Mouse (Mus musculus) liver, adult 2 months (tissue): ENCODE measurements around the gene Tmcc2. TPM values are rescaled to one million over a fixed set of nuclear protein-coding genes. Genes with fewer than 3 reads are reported as not detected.

Source experiments
- DNase-seq: peaks from one replicate; pipeline ENCODE4 v3.0.0-alpha.2; 2011; ENCODE audit warnings: low read depth, low spot score; ENCODE audit errors: extremely low read depth
- H3K27ac ChIP-seq: fragments of 200-500 bp; replicated peaks from 2 replicates; pipeline ENCODE4 v1.5.1; 2012; ENCODE audit warnings: low read depth, mild to moderate bottlenecking, control low read depth, inconsistent platforms, low read length; ENCODE audit not compliant: insufficient read depth
- H3K27me3 ChIP-seq: fragments of 200-500 bp; 2 replicates; pipeline ENCODE4 v1.6.1; 2012; ENCODE audit warnings: mild to moderate bottlenecking, moderate library complexity, low read length, inconsistent platforms; ENCODE audit not compliant: control insufficient read depth, insufficient read depth
- H3K36me3 ChIP-seq: fragments of 200-500 bp; 2 replicates; pipeline ENCODE4 v1.6.1; 2012; ENCODE audit warnings: low read length, inconsistent platforms; ENCODE audit not compliant: control insufficient read depth, insufficient read depth
- H3K4me1 ChIP-seq: fragments of 200-500 bp; 2 replicates; pipeline ENCODE4 v1.6.1; 2011; ENCODE audit warnings: low read length; ENCODE audit not compliant: control insufficient read depth, insufficient read depth
- H3K4me3 ChIP-seq: fragments of 200-500 bp; 2 replicates; pipeline ENCODE4 v1.5.1; 2011; ENCODE audit warnings: low read depth, mild to moderate bottlenecking, control low read depth, low read length, moderate library complexity; ENCODE audit not compliant: insufficient read depth
- H3K79me2 ChIP-seq: fragments of 200-500 bp; 2 replicates; pipeline ENCODE4 v1.6.1; 2012; ENCODE audit warnings: inconsistent platforms, mild to moderate bottlenecking, low read length, moderate library complexity; ENCODE audit not compliant: control insufficient read depth, insufficient read depth
- H3K9ac ChIP-seq: fragments of 200-500 bp; 2 replicates; pipeline ENCODE4 v1.6.1; 2012; ENCODE audit warnings: low read depth, mild to moderate bottlenecking, control low read depth, inconsistent platforms, low read length
- CTCF ChIP-seq: fragments of 200-500 bp; IDR thresholded peaks from 2 replicates; pipeline ENCODE4 v1.5.1; 2011; ENCODE audit warnings: low read depth, low read length, control low read depth
- POLR2A ChIP-seq: fragments of 200-500 bp; IDR thresholded peaks from 2 replicates; pipeline ENCODE4 v1.6.1; 2011; ENCODE audit warnings: low read length, control low read depth; ENCODE audit not compliant: insufficient read depth; ENCODE audit errors: extremely low read depth
- WGBS: fragments of 180-500 bp; shearing (Covaris S2); methylation state at CpG from one replicate; pipeline ENCODE4 v1.1.7; 2018; 5-methylcytosine and 5-hydroxymethylcytosine counted together
- polyA plus RNA-seq: library from polyadenylated mRNA; depleted of rRNA; stranded (reverse); fragments of >200 nt; gene quantifications from 2 replicates; pipeline ENCODE4 v1.2.3, GENCODE M21; 2012; rRNA removed
- total RNA-seq: library from RNA; depleted of rRNA; stranded (reverse); fragments of >200 nt; gene quantifications from 2 replicates; pipeline ENCODE4 v1.2.3, GENCODE M21; 2014; rRNA removed

Tmcc2 gene
- total and polyA plus RNA-seq, 2 experiments = 1.6 to 2.5 TPM

GRCm38 (mm10) chr1:132306808-132307207 is 84.3 kb downstream of the Tmcc2 start:
- no peaks in the 10 kb centered on the region for H3K79me2 ChIP-seq
- H3K27me3 ChIP-seq = no peaks in the 10 kb centered on the region; the same call in 1 of the 2 replicates
- no peak overlapping the region for H3K4me3 ChIP-seq
- no peak for DNase-seq
- H3K36me3 ChIP-seq = no peaks in the 10 kb centered on the region
- H3K27ac ChIP-seq = no peak overlapping the region
- no peak for TF ChIP-seq CTCF
- TF ChIP-seq POLR2A = no peak
- WGBS = 35% methylated on average over 4 of the region's 4 CpGs
- H3K9ac ChIP-seq = no peak overlapping the region
- no peaks in the 10 kb centered on the region for H3K4me1 ChIP-seq

Other genes with a start within 250 kb of the Tmcc2 start
- not detected in 2 replicates for gene Lemd1, start 199.8 kb downstream of the Tmcc2 start, total RNA-seq
- not detected in 2 replicates for gene Lemd1, start 199.8 kb downstream of the Tmcc2 start, polyA plus RNA-seq
- gene AC124108.1, start 199.8 kb downstream of the Tmcc2 start, total RNA-seq = not detected in 2 replicates
- gene AC124108.1, start 199.8 kb downstream of the Tmcc2 start, polyA plus RNA-seq = not detected in 2 replicates
- gene Gm10188, start 161.5 kb downstream of the Tmcc2 start, total RNA-seq = not detected in 2 replicates
- gene Gm10188, start 161.5 kb downstream of the Tmcc2 start, polyA plus RNA-seq = not detected in 2 replicates
- 0.18 and 0.81 TPM in 2 replicates for gene Klhdc8a, start 92.7 kb downstream of the Tmcc2 start, total RNA-seq
- gene Klhdc8a, start 92.7 kb downstream of the Tmcc2 start, polyA plus RNA-seq = 1.2 and 1.4 TPM in 2 replicates
- 3.8 and 4.8 TPM in 2 replicates for gene Nuak2, start 75.2 kb downstream of the Tmcc2 start, total RNA-seq
- 6.4 and 8.0 TPM in 2 replicates for gene Nuak2, start 75.2 kb downstream of the Tmcc2 start, polyA plus RNA-seq
- 8.9 and 10.1 TPM in 2 replicates for gene Dstyk, start 26.3 kb upstream of the Tmcc2 start, total RNA-seq
- 3.6 and 4.1 TPM in 2 replicates for gene Dstyk, start 26.3 kb upstream of the Tmcc2 start, polyA plus RNA-seq
- gene Rbbp5, start 86.1 kb upstream of the Tmcc2 start, total RNA-seq = 21.4 and 21.7 TPM in 2 replicates
- gene Rbbp5, start 86.1 kb upstream of the Tmcc2 start, polyA plus RNA-seq = 10.2 and 10.5 TPM in 2 replicates
- 1.4 and 1.8 TPM in 2 replicates for gene Tmem81, start 114.9 kb upstream of the Tmcc2 start, total RNA-seq
- gene Tmem81, start 114.9 kb upstream of the Tmcc2 start, polyA plus RNA-seq = 1.0 and 1.5 TPM in 2 replicates
- gene Cntn2, start 152.0 kb upstream of the Tmcc2 start, total RNA-seq = under 0.01 and 0.07 TPM in 2 replicates
- 0.11 and 0.48 TPM in 2 replicates for gene Cntn2, start 152.0 kb upstream of the Tmcc2 start, polyA plus RNA-seq